Mouse (Mus musculus) adrenal gland, adult 2 months (tissue): ENCODE measurements around the gene Fbxo10. TPM values are rescaled to one million over a fixed set of nuclear protein-coding genes. Genes with fewer than 3 reads are reported as not detected.
"Not testable (repeated sequence)": the region's sequence is repeated elsewhere in the genome, so short reads cannot be mapped to it uniquely, and the experiment has no call there.

Source experiments
- DNase-seq: peaks from one replicate; pipeline ENCODE4 v3.0.0; 2021
- polyA plus RNA-seq: library from polyadenylated mRNA; depleted of rRNA; stranded (reverse); fragments of >200 nt; gene quantifications from 2 replicates; pipeline ENCODE4 v1.2.3, GENCODE M21; 2012
- total RNA-seq, 2 experiments: library from RNA; stranded (reverse); gene quantifications; 2 replicates each; pipeline ENCODE4 v1.2.3; 2021

Fbxo10 gene
- total and polyA plus RNA-seq, 3 experiments, result 6.7 to 16.0 (median 12.0) TPM

GRCm38 (mm10) chr4:45047956-45048355, 36.4 kb downstream of the Fbxo10 start:
- no peak for DNase-seq

GRCm38 (mm10) chr4:45047286-45047887, 37.0 kb downstream of the Fbxo10 start:
- no peak for DNase-seq

- no peak for DNase-seq
Measured at GRCm38 (mm10) chr4:45046679-45047078, 37.7 kb downstream of the Fbxo10 start.

GRCm38 (mm10) chr4:45040795-45041194, 43.6 kb downstream of the Fbxo10 start:
- DNase-seq, result no peak

GRCm38 (mm10) chr4:45039546-45039945, 44.9 kb downstream of the Fbxo10 start:
- not testable (repeated sequence) for DNase-seq

GRCm38 (mm10) chr4:45038879-45039278, 45.5 kb downstream of the Fbxo10 start:
- DNase-seq, result peak; percentile 16

GRCm38 (mm10) chr4:45037455-45038410, 46.7 kb downstream of the Fbxo10 start:
- no peak for DNase-seq

GRCm38 (mm10) chr4:45036571-45036970, 47.8 kb downstream of the Fbxo10 start:
- peak; percentile 51 for DNase-seq

GRCm38 (mm10) chr4:45036048-45036447, 48.4 kb downstream of the Fbxo10 start:
- no peak for DNase-seq

- DNase-seq, result peak; percentile 75
Measured at GRCm38 (mm10) chr4:45034693-45035628, 49.4 kb downstream of the Fbxo10 start.

- DNase-seq, result no peak
Measured at GRCm38 (mm10) chr4:45032586-45032985, 51.8 kb downstream of the Fbxo10 start.

GRCm38 (mm10) chr4:45026459-45026858, 57.9 kb downstream of the Fbxo10 start:
- DNase-seq, result no peak

GRCm38 (mm10) chr4:45019009-45019408, 65.4 kb downstream of the Fbxo10 start:
- no peak for DNase-seq

- peak; percentile 96 for DNase-seq
Measured at GRCm38 (mm10) chr4:45018452-45018980, 65.9 kb downstream of the Fbxo10 start, which contains the start of gene Polr1e. Polr1e (plus strand) TSS chr4:45018583.

GRCm38 (mm10) chr4:45015615-45016014, 68.8 kb downstream of the Fbxo10 start:
- DNase-seq, result peak; percentile 59

GRCm38 (mm10) chr4:45013537-45013936, 70.9 kb downstream of the Fbxo10 start:
- DNase-seq, result no peak

GRCm38 (mm10) chr4:45013031-45013431, 71.4 kb downstream of the Fbxo10 start:
- no peak for DNase-seq

- peak; percentile 100 for DNase-seq
Measured at GRCm38 (mm10) chr4:45012105-45012975, 72.1 kb downstream of the Fbxo10 start, which contains the start of gene Zbtb5. Zbtb5 (minus strand) TSS chr4:45012412.

GRCm38 (mm10) chr4:45011581-45012104, 72.8 kb downstream of the Fbxo10 start:
- DNase-seq, result peak; percentile 89

- DNase-seq, result peak; percentile 51
Measured at GRCm38 (mm10) chr4:45010806-45011415, 73.5 kb downstream of the Fbxo10 start.
